ENCODE assay signal across 9 mouse cellular contexts in genomic region chr10:70195786-70196185, GRCm38 (mm10). TPM values are rescaled to one million over a fixed set of nuclear protein-coding genes. Genes with fewer than 3 reads are reported as not detected.
DNase-seq lines count a peak whose midpoint lies in the region; ATAC-seq lines count a peak whose summit lies in the region.
"Had no signal": no experiment of that assay in that cellular context is flagged by ENCODE, and none has a peak within 500 bp of the region (broad histone marks: within the 10 kb centered on the region; RNA-seq: fewer than 3 reads in every experiment).

No protein-coding gene starts in this region.

- no peaks in the 10 kb centered on the region for H3K4me1 ChIP-seq in embryonic facial prominence, embryonic 15.5 days
- peaks cover 7% of the 10 kb centered on the region for H3K4me1 ChIP-seq in limb, embryonic 12.5 days (replicated peaks)
- no peaks in the 10 kb centered on the region for H3K4me1 ChIP-seq in neural tube, embryonic 11.5 days (ENCODE audit: control insufficient read depth, insufficient read depth, low read length)

- no peaks in the 10 kb centered on the region for H3K27me3 ChIP-seq in embryonic facial prominence, embryonic 15.5 days
- no peaks in the 10 kb centered on the region for H3K27me3 ChIP-seq in limb, embryonic 12.5 days
- no peaks in the 10 kb centered on the region for H3K27me3 ChIP-seq in neural tube, embryonic 11.5 days (ENCODE audit: control insufficient read depth, insufficient read depth, low read length)

- peak; percentile 36 for DNase-seq in adrenal gland, postnatal 14 days
- DNase-seq in adrenal gland, adult 18-20 months (ENCODE audit: low spot score in 2 of 2), result no peak
- DNase-seq in 3T3-L1 (ENCODE audit: low read depth, low spot score), result peak; percentile 44
- DNase-seq in neural tube, embryonic 11.5 days (ENCODE audit: low spot score), result peak; percentile 48
- DNase-seq in urinary bladder, postnatal 4 days (ENCODE audit: low spot score in 2 of 2), result no peak
- DNase-seq in right cerebral cortex, postnatal 14 days, result no peak

- 45% methylated on average over 7 of the region's 7 CpGs for WGBS in embryonic facial prominence, embryonic 15.5 days
- 51% methylated on average over 7 of the region's 7 CpGs for WGBS in limb, embryonic 12.5 days
- WGBS in neural tube, embryonic 11.5 days, result 56% methylated on average over 7 of the region's 7 CpGs

- peaks cover 13% of the 10 kb centered on the region; the same call in 1 of the 2 replicates for H3K36me3 ChIP-seq in embryonic facial prominence, embryonic 15.5 days
- H3K36me3 ChIP-seq in limb, embryonic 12.5 days, result peaks cover 32% of the 10 kb centered on the region
- H3K36me3 ChIP-seq in neural tube, embryonic 11.5 days (ENCODE audit: control insufficient read depth, insufficient read depth, low read length), result no peaks in the 10 kb centered on the region; the same call in 1 of the 2 replicates

- H3K27ac ChIP-seq in embryonic facial prominence, embryonic 15.5 days (replicated peaks), result no peak overlapping the region
- H3K27ac ChIP-seq in limb, embryonic 12.5 days, result no peak overlapping the region
- no peak overlapping the region for H3K27ac ChIP-seq in neural tube, embryonic 11.5 days (ENCODE audit: low read depth, low read length)

- no peak overlapping the region for H3K4me3 ChIP-seq in embryonic facial prominence, embryonic 15.5 days (replicated peaks)
- no peak overlapping the region for H3K4me3 ChIP-seq in limb, embryonic 12.5 days (replicated peaks)
- H3K4me3 ChIP-seq in neural tube, embryonic 11.5 days (ENCODE audit: low read depth, low read length), result no peak overlapping the region
- H3K4me3 ChIP-seq: erythroblast, embryonic 14.5 days had no signal

- no peaks in the 10 kb centered on the region for H3K9me3 ChIP-seq in embryonic facial prominence, embryonic 15.5 days (replicated peaks)
- H3K9me3 ChIP-seq in limb, embryonic 12.5 days, result no peaks in the 10 kb centered on the region
- H3K9me3 ChIP-seq in neural tube, embryonic 11.5 days (ENCODE audit: control insufficient read depth, low read length), result no peaks in the 10 kb centered on the region

- ATAC-seq in embryonic facial prominence, embryonic 15.5 days (ENCODE audit: insufficient number of reproducible peaks, low FRiP score, low TSS enrichment, low read depth), result 0 out of 2 replicates have a peak, but pooled peaks have one; percentile 45
- 0 out of 2 replicates have a peak, but pooled peaks have one; percentile 54 for ATAC-seq in limb, embryonic 12.5 days (ENCODE audit: insufficient number of reproducible peaks, insufficient read depth, low FRiP score, low TSS enrichment, low read depth)
- ATAC-seq in neural tube, embryonic 11.5 days (ENCODE audit: insufficient read depth, low FRiP score, low TSS enrichment), result no peak

- H3K4me2 ChIP-seq in embryonic facial prominence, embryonic 15.5 days (replicated peaks), result no peak overlapping the region
- no peak overlapping the region for H3K4me2 ChIP-seq in limb, embryonic 12.5 days
- H3K4me2 ChIP-seq in neural tube, embryonic 11.5 days (ENCODE audit: low read depth), result no peak overlapping the region

- no peak overlapping the region for H3K9ac ChIP-seq in embryonic facial prominence, embryonic 15.5 days
- no peak overlapping the region for H3K9ac ChIP-seq in limb, embryonic 12.5 days (replicated peaks)
- H3K9ac ChIP-seq in neural tube, embryonic 11.5 days (ENCODE audit: low read length), result no peak overlapping the region; the same call in 1 of the 2 replicates

RNA-seq across cellular contexts. Expression of gene Mrln, which starts 8.7 kb away (rescaled TPM):
- total RNA-seq in adrenal gland, postnatal 14 days (2021), result not detected in 2 replicates
- total RNA-seq in adrenal gland, adult 18-20 months (2021), result under 1 TPM in 1 of 2 experiments, not detected in 1; 0.96 TPM
- 23.9 and 30.1 TPM in 2 replicates for polyA plus RNA-seq in embryonic facial prominence, embryonic 15.5 days (2015; fragmentation: Nextera tagmentation; extraction: Ambion mirVana)
- 20.7 and 21.8 TPM in 2 replicates for polyA plus RNA-seq in limb, embryonic 12.5 days (2016; fragmentation: Nextera tagmentation; extraction: Ambion mirVana)
- 8.2 and 11.0 TPM in 2 replicates for polyA plus RNA-seq in neural tube, embryonic 11.5 days (2014; fragmentation: Nextera tagmentation; extraction: Ambion mirVana)
- polyA plus RNA-seq: erythroblast, embryonic 14.5 days had no signal

RNA-seq across cellular contexts. Expression of gene Slc16a9, which starts 49.1 kb away (rescaled TPM):
- 2.3 and 4.4 TPM in 2 replicates for total RNA-seq in adrenal gland, postnatal 14 days (2021)
- total RNA-seq in adrenal gland, adult 18-20 months (2021), result 1 to 10 TPM; 2.5 to 3.9 TPM
- 1.7 and 2.4 TPM in 2 replicates for polyA plus RNA-seq in embryonic facial prominence, embryonic 15.5 days (2015; fragmentation: Nextera tagmentation; extraction: Ambion mirVana)
- 0.75 and 1.3 TPM in 2 replicates for polyA plus RNA-seq in limb, embryonic 12.5 days (2016; fragmentation: Nextera tagmentation; extraction: Ambion mirVana)
- polyA plus RNA-seq in neural tube, embryonic 11.5 days (2014; fragmentation: Nextera tagmentation; extraction: Ambion mirVana), result 0.68 and 0.69 TPM in 2 replicates
- polyA plus RNA-seq: erythroblast, embryonic 14.5 days had no signal

Comparison
In these comparisons a context has a peak if more than half of its experiments do, and no peak if none do; other contexts are left out.
1. DNase-seq: peak in adrenal gland, postnatal 14 days (single experiment), 3T3-L1 (single experiment) and neural tube, embryonic 11.5 days (single experiment); none in adrenal gland, adult 18-20 months (0 of 2), urinary bladder, postnatal 4 days (0 of 2) and right cerebral cortex, postnatal 14 days (single experiment).